Mouse (Mus musculus): ENCODE measurements around the gene Zfand3. TPM values are rescaled to one million over a fixed set of nuclear protein-coding genes. Genes with fewer than 3 reads are reported as not detected.

The Zfand3 gene
- total RNA-seq, 2 experiments from 2014 or later: 138 to 143 TPM

- no peak for DNase-seq
Observed at GRCm38 (mm10) chr17:30052347-30052742, 47.8 kb downstream of the Zfand3 start.

- DNase-seq: no peak
Observed at GRCm38 (mm10) chr17:30053463-30053862, 48.9 kb downstream of the Zfand3 start.

GRCm38 (mm10) chr17:30053871-30054270, 49.3 kb downstream of the Zfand3 start:
- DNase-seq: no peak

GRCm38 (mm10) chr17:30056226-30056625, 51.7 kb downstream of the Zfand3 start:
- peak; percentile 10 for DNase-seq

- no peak for DNase-seq
Observed at GRCm38 (mm10) chr17:30058594-30058993, 54.1 kb downstream of the Zfand3 start.

- no peak for DNase-seq
Observed at GRCm38 (mm10) chr17:30059066-30059465, 54.5 kb downstream of the Zfand3 start.

GRCm38 (mm10) chr17:30061100-30061837, 56.7 kb downstream of the Zfand3 start:
- DNase-seq: no peak

- no peak for DNase-seq
Observed at GRCm38 (mm10) chr17:30063849-30064248, 59.3 kb downstream of the Zfand3 start.

- DNase-seq: no peak
Observed at GRCm38 (mm10) chr17:30064746-30065145, 60.2 kb downstream of the Zfand3 start.

- no peak for DNase-seq
Observed at GRCm38 (mm10) chr17:30069776-30070175, 65.2 kb downstream of the Zfand3 start.

GRCm38 (mm10) chr17:30070631-30071030, 66.1 kb downstream of the Zfand3 start:
- no peak for DNase-seq

- DNase-seq: no peak
Observed at GRCm38 (mm10) chr17:30072613-30073012, 68.1 kb downstream of the Zfand3 start.

GRCm38 (mm10) chr17:30075896-30076295, 71.4 kb downstream of the Zfand3 start:
- no peak for DNase-seq

GRCm38 (mm10) chr17:30084007-30084406, 79.5 kb downstream of the Zfand3 start:
- DNase-seq: no peak

- no peak for DNase-seq
Observed at GRCm38 (mm10) chr17:30086695-30087094, 82.2 kb downstream of the Zfand3 start.

GRCm38 (mm10) chr17:30088431-30088830, 83.9 kb downstream of the Zfand3 start:
- no peak for DNase-seq

- no peak for DNase-seq
Observed at GRCm38 (mm10) chr17:30090416-30090815, 85.9 kb downstream of the Zfand3 start.

GRCm38 (mm10) chr17:30093148-30093749, 88.7 kb downstream of the Zfand3 start:
- no peak for DNase-seq

- DNase-seq: no peak
Observed at GRCm38 (mm10) chr17:30097156-30097555, 92.6 kb downstream of the Zfand3 start.

- DNase-seq: no peak
Observed at GRCm38 (mm10) chr17:30097677-30098076, 93.1 kb downstream of the Zfand3 start.

GRCm38 (mm10) chr17:30099670-30100069, 95.1 kb downstream of the Zfand3 start:
- DNase-seq: no peak

GRCm38 (mm10) chr17:30101801-30102200, 97.3 kb downstream of the Zfand3 start:
- no peak for DNase-seq

- DNase-seq: no peak
Observed at GRCm38 (mm10) chr17:30103005-30103404, 98.5 kb downstream of the Zfand3 start.

- no peak for DNase-seq
Observed at GRCm38 (mm10) chr17:30103641-30104165, 99.2 kb downstream of the Zfand3 start.

Data from gastrocnemius, postnatal 25 days (tissue).